Mouse (Mus musculus) bone marrow, adult 2 months (tissue): Measurements from ENCODE around the gene Stk11ip.

Experiments
- CTCF ChIP-seq: fragments of 200-500 bp; IDR thresholded peaks from 2 replicates; pipeline ENCODE4 v1.5.1; 2011; ENCODE audit warnings: low read length, control low read depth; ENCODE audit not compliant: control insufficient read depth, insufficient read depth
- POLR2A ChIP-seq: fragments of 200-500 bp; IDR thresholded peaks from 2 replicates; pipeline ENCODE4 v1.6.1; 2011; ENCODE audit warnings: low read depth, mild to moderate bottlenecking, control low read depth, low read length, borderline replicate concordance; ENCODE audit not compliant: control insufficient read depth

- no peak for TF ChIP-seq CTCF
- TF ChIP-seq POLR2A = no peak
Observed at GRCm38 (mm10) chr1:75476441-75476840, 44.9 kb upstream of the Stk11ip start.
